Mouse (Mus musculus): ENCODE measurements at regions not wholly inside any gene's neighbourhood (a gene's known extent, or its start where the extent isn't known, plus 50 kb on each side); places are given as distances from the start of the nearest gene placed in this dataset.

DNA sequence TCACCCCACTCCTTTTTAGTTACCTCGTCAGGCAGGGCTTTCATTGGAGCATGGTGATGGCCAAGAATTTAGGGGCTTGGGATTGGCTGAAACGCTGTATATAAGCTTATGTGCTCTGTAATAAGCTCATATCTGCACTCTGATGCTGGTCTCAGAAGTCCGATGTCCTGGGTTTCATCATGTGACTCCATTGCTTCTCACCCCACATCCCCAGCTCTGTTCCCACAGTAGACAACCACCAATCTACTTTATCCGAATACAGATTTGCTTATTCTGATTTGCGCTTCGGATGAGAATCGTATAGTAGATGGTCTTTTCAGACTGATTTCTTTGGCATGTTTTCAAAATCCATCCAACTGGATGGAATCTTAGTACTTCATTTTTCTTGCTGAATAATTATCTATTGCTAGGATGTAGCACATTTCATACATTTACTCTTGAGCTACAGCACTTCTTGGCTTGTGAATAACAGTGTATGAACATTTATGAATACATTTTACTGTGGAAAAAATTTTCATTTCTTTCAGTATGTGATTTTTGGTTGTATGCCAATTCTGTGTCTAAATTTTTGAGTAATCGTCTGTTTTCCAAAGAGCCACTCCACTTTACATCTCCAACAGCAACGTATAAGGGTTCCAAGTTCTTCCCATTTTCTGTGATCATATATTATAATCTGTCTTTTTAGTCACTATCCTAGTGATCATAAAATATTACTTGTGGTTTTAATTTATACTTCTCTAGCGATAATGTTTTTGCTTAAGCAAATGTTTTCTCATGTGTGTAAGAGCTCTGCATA is 185.7 kb downstream of the Hace1 start:
- no peak for TF ChIP-seq CTCF (IDR thresholded peaks at IDR 0.05; ENCODE audit: control insufficient read depth, insufficient read depth, insufficient replicate concordance, low read depth, low read length)
- TF ChIP-seq POLR2A (IDR thresholded peaks at IDR 0.05; ENCODE audit: control insufficient read depth, low read depth, low read length) = no peak
